Mouse (Mus musculus) embryo, embryonic 10.5 days (tissue): ENCODE results near the gene Ankrd55.
A peak's percentile ranks its signal among the peaks of the same experiment; 100 is the strongest.

Source experiments
- DNase-seq: peaks from one replicate; pipeline ENCODE4 v3.0.0-alpha.2; 2015; ENCODE audit warnings: low spot score

Gene Ankrd55

GRCm38 (mm10) chr13:112288225-112289178, at the start of gene Ankrd55:
Ankrd55 (plus strand) TSS chr13:112288451.
- peak; percentile 79 for DNase-seq

DNA sequence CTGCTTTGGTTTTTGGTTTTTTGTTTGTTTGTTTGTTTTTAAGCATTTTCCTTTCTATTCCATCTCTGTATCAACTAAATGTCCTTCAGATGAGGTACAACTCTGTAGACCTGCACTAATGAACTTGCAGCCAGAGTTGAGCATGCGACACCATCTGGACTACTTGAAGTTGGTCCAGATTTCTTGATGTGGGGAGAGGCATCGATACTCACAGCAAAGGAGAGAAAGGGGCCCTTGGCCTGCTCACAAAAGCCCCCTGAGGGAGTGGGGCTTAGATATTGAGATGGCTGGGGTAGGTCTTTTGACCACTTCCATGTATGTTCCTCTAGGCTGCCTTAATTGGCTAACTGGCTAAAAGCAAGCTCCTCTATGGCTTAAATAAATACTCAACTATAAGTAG, 49.0 kb upstream of the Ankrd55 start:
- no peak for DNase-seq

- DNase-seq, result peak; percentile 72
These were observed 46.8 kb upstream of the Ankrd55 start for GRCm38 (mm10) chr13:112241431-112241830.

DNA sequence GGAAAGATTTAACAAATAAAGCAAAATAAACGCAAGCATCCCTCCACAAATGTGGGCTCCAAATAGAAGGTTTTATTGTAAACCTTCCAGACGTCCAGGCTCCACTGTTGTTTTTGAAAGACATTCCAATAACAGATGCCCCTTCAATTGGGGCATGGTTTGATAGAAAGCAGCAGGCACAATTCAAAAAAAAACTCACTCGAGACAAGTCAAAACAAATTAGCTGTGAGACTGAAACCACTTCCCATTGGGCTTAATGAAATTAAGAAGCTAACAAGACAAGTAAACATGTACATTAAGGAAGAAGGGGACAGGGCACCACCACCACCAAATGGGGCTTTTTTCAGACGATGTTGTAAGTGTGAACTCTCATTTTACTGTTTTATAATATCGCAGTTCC, 43.1 kb upstream of the Ankrd55 start:
- no peak for DNase-seq

- DNase-seq, result no peak
These were observed 36.8 kb upstream of the Ankrd55 start for GRCm38 (mm10) chr13:112251433-112251832.

DNA sequence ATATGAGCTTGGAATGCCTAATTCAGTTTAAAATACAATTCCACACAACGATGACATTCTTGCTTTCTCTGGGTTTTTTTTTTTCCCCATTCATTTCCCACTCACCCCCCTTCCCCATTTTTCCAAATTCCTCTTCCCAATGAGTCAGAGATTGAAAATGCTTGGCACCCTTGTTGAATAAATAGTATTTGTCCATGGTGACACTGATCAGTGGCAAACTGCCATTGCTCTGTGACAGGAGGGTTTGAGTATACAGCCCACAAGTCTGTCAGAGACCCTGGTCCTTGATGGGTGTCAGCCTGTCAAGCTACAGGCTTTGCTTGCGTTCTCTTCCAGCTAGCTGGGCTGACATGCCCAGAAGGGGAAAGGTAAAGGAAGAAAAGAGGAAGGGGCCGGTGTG, 36.2 kb upstream of the Ankrd55 start:
- DNase-seq, result no peak

DNA sequence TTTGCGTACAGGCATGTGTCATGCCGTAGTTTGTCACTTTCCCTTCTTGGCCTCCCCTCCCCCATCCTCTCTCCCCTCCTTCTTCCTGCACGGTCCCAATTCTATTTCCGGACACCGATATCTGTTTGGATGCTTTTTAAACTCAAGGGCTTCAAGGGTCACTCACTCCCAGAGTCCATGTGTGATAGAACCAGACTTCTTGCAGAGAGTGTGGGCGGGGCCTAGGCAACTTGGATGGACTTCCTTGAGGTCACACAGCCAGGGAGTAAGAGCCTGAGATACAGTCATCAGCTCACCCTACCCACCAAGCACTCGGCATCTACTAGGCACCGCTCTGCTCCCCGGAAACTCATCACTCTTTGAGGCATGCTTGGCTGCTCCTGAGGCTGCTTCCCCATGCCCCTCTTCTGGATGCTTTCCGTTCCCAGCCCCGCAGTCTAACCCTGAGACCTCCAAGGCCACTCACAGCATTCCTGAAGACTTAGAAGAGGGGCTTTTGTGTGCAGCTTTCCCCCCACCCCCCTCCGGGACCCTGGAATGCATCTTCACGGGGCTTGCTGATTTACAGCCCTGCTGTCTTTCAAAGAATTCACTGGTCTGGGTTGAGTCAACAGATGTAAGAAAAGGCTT, 35.1 kb upstream of the Ankrd55 start:
- peak; percentile 72 for DNase-seq

DNA sequence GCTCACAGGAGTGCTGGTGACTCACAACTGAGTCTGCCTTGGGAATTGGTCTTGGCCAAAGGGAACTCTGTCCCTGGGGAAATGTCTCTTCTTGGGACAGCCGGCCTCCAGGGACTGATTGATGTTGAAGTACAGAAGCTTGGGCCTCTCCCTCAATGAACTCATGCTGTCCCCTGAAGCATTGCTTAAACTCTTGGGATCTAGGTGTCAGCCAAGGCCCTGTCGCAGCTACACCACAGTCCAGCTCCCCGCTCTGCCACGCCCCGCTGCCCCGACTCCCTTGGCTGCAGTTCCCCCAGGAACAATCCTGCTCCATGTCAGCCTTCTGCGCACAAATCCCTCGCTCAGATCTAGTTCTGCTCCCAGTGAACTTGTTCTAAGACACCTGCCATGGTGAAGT, 34.1 kb upstream of the Ankrd55 start:
- DNase-seq, result no peak

- no peak for DNase-seq
These were observed 32.4 kb upstream of the Ankrd55 start for GRCm38 (mm10) chr13:112255862-112256261.

DNA sequence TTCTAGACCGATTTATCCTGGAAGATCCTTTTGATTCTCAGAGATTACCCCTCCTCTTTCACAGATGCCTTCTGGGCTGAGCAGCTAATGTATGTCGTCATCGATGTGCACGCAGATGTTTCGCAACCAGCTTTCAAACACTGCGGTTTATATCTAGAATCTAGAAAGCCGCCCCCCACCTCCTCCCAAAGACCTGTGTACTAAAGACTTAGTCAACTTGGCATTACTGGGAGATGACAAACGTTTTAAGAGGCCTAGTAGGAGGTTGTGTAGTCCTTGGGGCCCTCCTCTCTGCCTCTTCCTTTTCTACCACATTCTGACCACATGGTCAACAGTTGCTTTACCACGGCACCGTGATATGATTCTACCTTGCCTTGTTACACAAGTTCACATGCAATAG, 29.8 kb upstream of the Ankrd55 start:
- DNase-seq, result no peak

DNA sequence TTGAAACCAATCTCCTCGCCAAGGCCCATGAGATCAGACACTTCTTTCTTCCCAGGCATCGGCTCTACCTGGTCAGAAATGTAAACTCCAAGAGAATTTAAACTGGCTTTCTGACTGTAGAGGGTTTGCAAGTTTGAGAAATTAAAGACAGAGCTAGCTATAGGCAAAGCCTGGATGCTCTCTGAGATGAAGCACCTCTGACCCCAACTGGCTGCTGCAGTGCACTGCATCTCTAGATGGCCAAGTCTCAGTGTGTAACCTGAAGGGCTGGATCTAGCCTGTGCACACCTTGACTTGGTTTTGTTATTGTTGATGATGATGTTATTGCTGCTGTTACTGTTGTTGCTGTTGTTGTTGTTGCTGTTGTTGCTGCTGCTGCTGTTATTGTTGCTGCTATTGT, 28.9 kb upstream of the Ankrd55 start:
- peak; percentile 83 for DNase-seq

DNA sequence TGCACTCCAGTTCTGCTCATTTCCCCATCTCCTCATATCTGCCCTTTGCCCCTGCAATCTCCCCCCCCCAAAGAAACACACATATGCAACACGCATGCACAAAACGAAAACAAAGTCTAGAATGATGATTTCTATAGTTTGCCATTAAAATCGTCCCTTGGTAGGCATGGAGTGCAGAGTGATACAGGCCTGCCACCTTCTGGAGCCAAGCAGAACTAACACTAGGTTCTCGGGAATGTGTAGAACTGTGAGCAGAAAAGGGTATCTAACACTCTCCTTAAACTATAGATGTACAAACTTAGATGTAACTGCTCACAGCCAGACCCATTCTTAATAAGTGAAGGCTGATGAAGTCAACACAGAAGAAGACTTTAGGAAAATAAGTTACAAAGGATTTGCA, 23.6 kb upstream of the Ankrd55 start:
- peak; percentile 70 for DNase-seq

GRCm38 (mm10) chr13:112271901-112272537, 16.2 kb upstream of the Ankrd55 start:
- peak; percentile 91 for DNase-seq

DNA sequence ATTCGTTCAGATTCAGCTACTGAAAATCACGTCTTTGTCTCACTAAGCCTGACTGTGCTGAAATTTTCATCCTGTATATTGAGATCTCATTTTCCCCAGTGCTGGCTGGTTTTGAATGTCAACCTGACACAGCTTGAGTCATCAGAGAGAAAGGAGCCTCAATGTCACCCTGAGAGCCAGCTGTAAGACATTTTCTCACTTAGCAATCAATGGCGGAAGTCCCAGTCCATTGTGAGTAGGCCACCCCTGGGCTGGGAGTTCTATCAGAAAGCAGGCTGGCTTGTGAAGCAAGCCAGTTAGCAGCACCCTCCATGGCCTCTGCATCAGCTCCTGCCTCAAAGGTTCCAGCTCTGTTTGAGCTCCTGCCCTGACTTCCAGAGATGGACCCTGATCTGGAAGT, 13.6 kb upstream of the Ankrd55 start:
- DNase-seq, result no peak

GRCm38 (mm10) chr13:112275951-112276350, 12.3 kb upstream of the Ankrd55 start:
- no peak for DNase-seq

DNA sequence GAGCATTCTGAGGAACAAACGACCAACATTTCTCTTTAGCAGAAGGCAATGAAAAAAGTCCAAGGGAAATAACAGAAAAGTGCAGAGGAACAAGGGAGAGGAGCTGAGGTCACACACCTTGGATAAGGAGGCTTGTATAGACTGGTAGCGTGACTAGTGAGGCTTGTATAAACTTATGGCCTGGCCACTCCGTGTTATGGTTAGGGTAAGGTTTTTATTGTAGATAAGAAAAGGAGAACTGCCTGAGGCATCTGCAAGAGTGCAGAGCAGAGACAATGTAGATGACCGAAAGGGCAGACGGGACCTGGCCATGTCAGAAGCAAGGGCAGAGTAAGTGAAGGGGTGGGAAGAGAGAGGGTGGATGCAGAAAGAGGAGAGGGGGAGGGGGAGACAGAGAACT, 10.7 kb upstream of the Ankrd55 start:
- DNase-seq, result no peak

GRCm38 (mm10) chr13:112278251-112278650, 10.0 kb upstream of the Ankrd55 start:
- no peak for DNase-seq

- no peak for DNase-seq
These were observed 1.1 kb upstream of the Ankrd55 start for GRCm38 (mm10) chr13:112287135-112287534.

- DNase-seq, result no peak
These were observed 553 bp upstream of the Ankrd55 start for GRCm38 (mm10) chr13:112287571-112288224.

GRCm38 (mm10) chr13:112289338-112289737, 1.1 kb downstream of the Ankrd55 start:
- no peak for DNase-seq

DNA sequence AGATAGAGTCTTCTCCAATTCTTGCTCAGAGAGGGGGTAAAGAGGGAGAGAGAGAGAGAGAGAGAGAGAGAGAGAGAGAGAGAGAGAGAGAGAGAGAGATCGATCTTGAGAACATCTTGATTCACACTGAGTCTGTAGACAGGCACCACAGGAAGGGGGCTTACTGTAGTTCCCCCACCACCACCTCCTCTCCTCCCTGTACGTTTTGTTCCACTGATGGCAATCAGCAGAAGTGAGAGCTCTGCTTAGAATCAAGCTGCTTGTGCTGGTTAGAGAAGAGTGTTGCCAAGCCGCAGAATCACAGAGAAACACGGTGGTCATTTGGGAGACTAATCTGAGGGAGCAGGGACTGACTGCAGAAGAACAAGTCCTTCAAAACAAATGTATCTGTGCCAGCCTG, 1.7 kb downstream of the Ankrd55 start:
- DNase-seq, result no peak

- no peak for DNase-seq
These were observed 4.2 kb downstream of the Ankrd55 start for GRCm38 (mm10) chr13:112292489-112292888.
